Mouse (Mus musculus) stomach, embryonic 16.5 days (tissue): ENCODE measurements around the gene Fabp2. TPM values are rescaled to one million over a fixed set of nuclear protein-coding genes. Genes with fewer than 3 reads are reported as not detected.

Source experiments
- ATAC-seq: fragments of 200-750 bp; cut with Nextera tagmentation; 2 replicates; pipeline ENCODE4 v1.8.0; 2017; ENCODE audit warnings: moderate number of reproducible peaks, moderate TSS enrichment; ENCODE audit not compliant: insufficient read depth, low FRiP score
- H3K27ac ChIP-seq: fragments of 300-500 bp; sonication (generic); 2 replicates; pipeline ENCODE4 v1.5.1; 2014; ENCODE audit warnings: low read length
- H3K27me3 ChIP-seq: fragments of 300-500 bp; sonication (generic); 2 replicates; pipeline ENCODE4 v1.6.1; 2014; ENCODE audit warnings: low read length, control low read depth, mixed read lengths; ENCODE audit not compliant: control insufficient read depth, insufficient read depth
- H3K36me3 ChIP-seq: fragments of 300-500 bp; sonication (generic); 2 replicates; pipeline ENCODE4 v1.6.1; 2014; ENCODE audit warnings: low read length; ENCODE audit not compliant: control insufficient read depth, insufficient read depth
- H3K4me1 ChIP-seq: fragments of 300-500 bp; sonication (generic); 2 replicates; pipeline ENCODE4 v1.6.1; 2014; ENCODE audit warnings: low read length, control low read depth, mixed read lengths; ENCODE audit not compliant: control insufficient read depth, insufficient read depth
- H3K4me2 ChIP-seq: fragments of 300-500 bp; sonication (generic); 2 replicates; pipeline ENCODE4 v1.6.1; 2014; ENCODE audit warnings: low read depth, low read length, mixed read lengths
- H3K4me3 ChIP-seq: fragments of 300-500 bp; sonication (generic); replicated peaks from 2 replicates; pipeline ENCODE4 v1.5.1; 2014; ENCODE audit warnings: mild to moderate bottlenecking, low read length
- H3K9ac ChIP-seq: fragments of 300-500 bp; sonication (generic); 2 replicates; pipeline ENCODE4 v1.6.1; 2014; ENCODE audit warnings: low read length
- H3K9me3 ChIP-seq: fragments of 300-500 bp; sonication (generic); replicated peaks from 2 replicates; pipeline ENCODE4 v1.6.1; 2016; ENCODE audit warnings: low read length, control low read depth; ENCODE audit not compliant: control insufficient read depth
- WGBS: fragments of 180-500 bp; shearing (Covaris S2); extraction: QIAGEN DNeasy Blood & Tissue Kit; methylation state at CpG from one replicate; pipeline ENCODE4 v1.1.7; 2014; 5-methylcytosine and 5-hydroxymethylcytosine counted together
- polyA plus RNA-seq: library from polyadenylated mRNA; unstranded; fragments of >200 nt; fragmentation: Nextera tagmentation; extraction: Ambion mirVana; gene quantifications from 2 replicates; pipeline ENCODE4 v1.2.1, GENCODE M21; 2015

The Fabp2 gene
- polyA plus RNA-seq, 1 experiment from 2014 or later = 148 TPM

GRCm38 (mm10) chr3:122915493-122915892, 20.6 kb downstream of the Fabp2 start:
- H3K36me3 ChIP-seq = no peaks in the 10 kb centered on the region
- ATAC-seq = no peak
- H3K27me3 ChIP-seq = no peaks in the 10 kb centered on the region
- 85% methylated on average over 5 of the region's 5 CpGs for WGBS
- no peak overlapping the region for H3K4me2 ChIP-seq
- no peaks in the 10 kb centered on the region for H3K9me3 ChIP-seq
- no peak overlapping the region for H3K27ac ChIP-seq
- no peak overlapping the region for H3K9ac ChIP-seq
- no peaks in the 10 kb centered on the region for H3K4me1 ChIP-seq
- H3K4me3 ChIP-seq = no peak overlapping the region

- ATAC-seq = no peak
- H3K4me2 ChIP-seq = no peak overlapping the region
- H3K27me3 ChIP-seq = no peaks in the 10 kb centered on the region
- no peak overlapping the region for H3K27ac ChIP-seq
- H3K9ac ChIP-seq = no peak overlapping the region
- WGBS = 76% methylated on average over 6 of the region's 6 CpGs
- no peak overlapping the region for H3K4me3 ChIP-seq
- H3K4me1 ChIP-seq = no peaks in the 10 kb centered on the region
- H3K9me3 ChIP-seq = no peaks in the 10 kb centered on the region
- H3K36me3 ChIP-seq = no peaks in the 10 kb centered on the region
Measured at GRCm38 (mm10) chr3:122916191-122916680, 21.4 kb downstream of the Fabp2 start.

GRCm38 (mm10) chr3:122918672-122919071, 23.8 kb downstream of the Fabp2 start:
- no peaks in the 10 kb centered on the region for H3K27me3 ChIP-seq
- H3K4me1 ChIP-seq = no peaks in the 10 kb centered on the region; the same call in none of the 2 replicates
- no peak overlapping the region for H3K4me2 ChIP-seq
- H3K9ac ChIP-seq = no peak overlapping the region
- no peak for ATAC-seq
- WGBS = 59% methylated on average over 2 of the region's 2 CpGs
- no peak overlapping the region for H3K27ac ChIP-seq
- no peak overlapping the region for H3K4me3 ChIP-seq
- H3K36me3 ChIP-seq = no peaks in the 10 kb centered on the region
- H3K9me3 ChIP-seq = no peaks in the 10 kb centered on the region

- H3K27me3 ChIP-seq = no peaks in the 10 kb centered on the region
- ATAC-seq = no peak
- H3K9ac ChIP-seq = no peak within 1 kb of the TSS
- no peaks in the 10 kb centered on the region for H3K36me3 ChIP-seq
- no peak within 1 kb of the TSS for H3K4me2 ChIP-seq
- H3K27ac ChIP-seq = peak within 1 kb of the TSS; percentile 79
- H3K4me1 ChIP-seq = no peaks in the 10 kb centered on the region; the same call in none of the 2 replicates
- 80% methylated on average over 8 of the region's 8 CpGs for WGBS
- H3K9me3 ChIP-seq = no peaks in the 10 kb centered on the region
- H3K4me3 ChIP-seq = no peak within 1 kb of the TSS
Measured at GRCm38 (mm10) chr3:122919260-122919659, 24.4 kb downstream of the Fabp2 start, which contains the start of gene Gm10959. Gm10959 (minus strand) TSS chr3:122919360.

- 55% methylated on average over 8 of the region's 8 CpGs for WGBS
- ATAC-seq = no peak
- Histone ChIP-seq H3K4me3 (no peak overlapping the region), H3K9ac (no peak overlapping the region), H3K9me3 (no peaks in the 10 kb centered on the region), H3K4me2 (no peak overlapping the region), H3K27ac (peak overlapping the region; percentile 79), H3K27me3 (no peaks in the 10 kb centered on the region), H3K4me1 (no peaks in the 10 kb centered on the region; the same call in none of the 2 replicates), H3K36me3 (no peaks in the 10 kb centered on the region)
Measured at GRCm38 (mm10) chr3:122920572-122921435, 25.9 kb downstream of the Fabp2 start.

GRCm38 (mm10) chr3:122921676-122922527, 27.0 kb downstream of the Fabp2 start:
- no peak for ATAC-seq
- WGBS = 66% methylated on average over 8 of the region's 8 CpGs

GRCm38 (mm10) chr3:122923147-122923546, 28.3 kb downstream of the Fabp2 start:
- ATAC-seq = no peak
- peak overlapping the region; percentile 81 for H3K4me2 ChIP-seq
- H3K9ac ChIP-seq = peak overlapping the region; percentile 16; the same call in 1 of the 2 replicates
- H3K27ac ChIP-seq = peak overlapping the region; percentile 90
- WGBS = 42% methylated on average over 7 of the region's 7 CpGs
- no peaks in the 10 kb centered on the region for H3K9me3 ChIP-seq
- no peaks in the 10 kb centered on the region for H3K36me3 ChIP-seq
- H3K4me3 ChIP-seq = peak overlapping the region; percentile 68
- H3K27me3 ChIP-seq = no peaks in the 10 kb centered on the region
- H3K4me1 ChIP-seq = peaks cover 8% of the 10 kb centered on the region

More at GRCm38 (mm10) chr3:122921676-122922527, 27.0 kb downstream of the Fabp2 start:
- no peaks in the 10 kb centered on the region for H3K9me3 ChIP-seq
- H3K4me1 ChIP-seq = peaks cover 8% of the 10 kb centered on the region
- no peak overlapping the region for H3K4me3 ChIP-seq
- no peaks in the 10 kb centered on the region for H3K36me3 ChIP-seq
- no peak overlapping the region for H3K4me2 ChIP-seq
- H3K9ac ChIP-seq = no peak overlapping the region; the same call in 1 of the 2 replicates
- peak overlapping the region; percentile 79 for H3K27ac ChIP-seq
- H3K27me3 ChIP-seq = no peaks in the 10 kb centered on the region

- Histone ChIP-seq H3K9ac (peak within 1 kb of the TSS; percentile 83), H3K4me1 (peaks cover 8% of the 10 kb centered on the region), H3K9me3 (no peaks in the 10 kb centered on the region), H3K4me2 (peak within 1 kb of the TSS; percentile 81), H3K4me3 (peak within 1 kb of the TSS; percentile 68), H3K27ac (peak within 1 kb of the TSS; percentile 90), H3K36me3 (no peaks in the 10 kb centered on the region), H3K27me3 (no peaks in the 10 kb centered on the region)
- under 1% methylated on average over 67 of the region's 68 CpGs for WGBS
- ATAC-seq = peak; percentile 98
Measured at GRCm38 (mm10) chr3:122924009-122924914, 29.4 kb downstream of the Fabp2 start, which contains the start of gene 1810037I17Rik. 1810037I17Rik (plus strand) TSS chr3:122924203.
